Mouse (Mus musculus): ENCODE results near the gene Nusap1.
A peak's percentile ranks its signal among the peaks of the same experiment; 100 is the strongest.
"Not testable (repeated sequence)": the region's sequence is repeated elsewhere in the genome, so short reads cannot be mapped to it uniquely, and the experiment has no call there.

Gene Nusap1

GRCm38 (mm10) chr2:119618199-119618982, at the start of gene Nusap1, which contains the start of gene Oip5:
Gene Nusap1, plus strand, starts transcription at chr2:119618298.
Gene Oip5, minus strand, starts transcription at chr2:119618469.
- peak; percentile 97 for DNase-seq

DNA sequence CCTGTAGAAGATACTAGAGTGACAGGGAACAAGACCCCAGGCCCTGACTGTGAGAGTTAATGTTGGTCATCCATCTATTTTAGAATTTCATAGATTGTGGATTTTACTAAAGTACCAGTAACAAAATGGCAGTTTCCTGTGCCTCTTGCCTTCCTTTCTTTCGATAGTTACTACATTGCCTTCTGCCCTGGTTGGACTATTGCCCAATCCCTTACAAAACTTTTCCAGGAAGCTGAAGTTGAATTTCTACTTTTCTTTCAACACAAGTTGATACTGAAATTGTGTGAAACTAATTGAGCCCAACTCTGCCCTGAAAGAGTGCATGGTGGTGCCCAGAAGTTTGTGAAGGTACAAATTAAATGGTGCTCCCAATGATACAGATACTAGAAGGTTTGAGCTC, 45.6 kb upstream of the Nusap1 start:
- DNase-seq, result no peak

- no peak for DNase-seq
Measured at GRCm38 (mm10) chr2:119581571-119581970, 36.5 kb upstream of the Nusap1 start.

DNA sequence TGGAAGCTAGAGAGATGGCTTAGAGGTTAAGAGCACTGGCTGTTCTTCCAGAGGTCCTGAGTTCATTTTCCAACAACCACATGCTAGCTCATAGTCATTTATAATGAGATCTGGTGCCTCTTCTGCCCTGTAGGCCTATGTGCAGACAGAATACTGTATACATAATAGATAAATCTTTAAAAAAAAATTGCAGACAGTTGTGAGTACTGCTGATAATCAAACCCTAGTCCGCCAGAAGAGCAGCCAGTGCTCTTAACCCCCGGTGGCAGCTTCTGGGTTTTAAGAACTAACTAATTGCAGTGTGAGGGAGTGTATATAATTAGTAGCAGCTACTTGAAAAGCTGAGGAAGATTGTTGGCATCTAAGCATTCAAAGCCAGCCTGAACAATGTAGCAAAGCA, 34.7 kb upstream of the Nusap1 start:
- DNase-seq, result no peak

DNA sequence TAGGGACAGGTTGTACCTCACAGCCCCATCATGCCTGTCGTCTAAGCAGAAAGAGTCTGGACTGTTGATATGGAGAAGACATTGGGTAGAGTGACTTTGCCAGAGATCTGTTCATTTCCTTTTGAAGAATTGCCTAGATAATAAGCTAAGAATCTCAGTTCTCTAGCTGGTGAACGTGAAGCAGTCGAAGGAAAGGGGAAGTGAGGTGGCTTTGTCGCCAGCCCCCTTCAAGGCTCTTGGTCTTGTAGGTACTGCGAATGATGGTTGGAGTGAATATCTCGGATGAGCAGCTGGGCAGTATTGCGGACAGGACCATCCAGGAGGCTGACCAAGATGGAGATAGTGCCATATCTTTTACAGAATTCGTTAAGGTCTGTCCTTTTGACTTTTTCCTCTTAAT, 33.8 kb upstream of the Nusap1 start:
- DNase-seq, result no peak

- DNase-seq, result no peak
Measured at GRCm38 (mm10) chr2:119587383-119587782, 30.7 kb upstream of the Nusap1 start.

- no peak for DNase-seq
Measured at GRCm38 (mm10) chr2:119591247-119591646, 26.9 kb upstream of the Nusap1 start.

DNA sequence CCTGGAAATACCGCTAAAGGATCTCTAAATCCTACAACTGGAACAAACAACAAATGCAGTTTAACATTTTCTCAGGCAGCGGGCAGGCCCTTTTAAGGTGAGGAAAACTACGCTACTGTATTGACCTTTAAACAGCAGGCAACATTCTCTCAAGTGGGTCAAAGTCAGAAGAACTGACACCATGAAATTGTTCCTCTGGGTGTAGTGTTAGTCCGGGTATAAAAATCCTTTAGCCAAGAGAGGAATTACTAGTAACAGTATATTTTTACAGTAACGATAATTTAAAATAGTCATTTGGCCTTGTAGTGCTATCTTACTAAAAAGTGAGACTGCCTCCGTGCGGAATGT, 24.4 kb upstream of the Nusap1 start:
- no peak for DNase-seq

DNA sequence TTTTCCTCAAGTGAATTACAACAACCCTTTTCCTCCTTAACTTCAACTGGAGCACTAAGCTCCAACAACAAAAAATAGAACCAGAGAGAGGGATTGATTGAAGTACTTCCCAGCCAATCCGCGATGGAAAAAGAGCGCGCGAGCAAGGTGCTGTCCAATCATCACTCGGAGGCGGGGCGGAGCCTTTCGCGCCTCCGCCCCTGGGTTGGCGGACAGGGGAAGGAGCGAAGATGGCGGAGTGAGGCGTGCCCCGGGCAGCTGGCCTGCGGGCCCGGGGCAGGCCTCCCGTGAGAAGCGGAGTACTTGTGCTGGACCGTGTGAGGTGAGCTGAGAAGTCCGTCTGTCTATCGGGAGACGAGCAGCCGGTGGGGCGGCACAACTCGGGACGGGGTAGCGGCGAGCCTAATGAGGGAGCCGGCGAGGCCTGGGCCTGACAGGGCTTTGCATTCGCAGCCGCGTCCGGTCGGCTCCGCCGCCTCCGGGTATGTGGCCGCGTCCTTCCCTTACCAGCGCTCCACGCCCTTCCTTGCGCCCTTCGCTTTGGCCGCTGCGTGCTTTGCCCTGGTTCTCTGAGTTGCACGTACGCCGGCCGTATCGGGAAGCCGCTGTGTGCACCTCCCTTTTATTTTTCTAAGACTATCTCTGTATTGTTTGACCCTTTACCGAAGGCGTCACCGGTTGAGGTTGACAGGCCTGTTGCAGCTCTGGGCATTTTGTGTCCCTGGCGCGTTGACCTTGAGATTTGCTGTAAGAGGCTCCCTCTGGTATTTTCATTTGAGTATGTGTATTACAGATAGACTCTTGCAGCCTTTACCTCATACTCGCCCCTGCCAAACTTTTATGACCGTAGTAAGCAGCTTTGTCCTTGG, 23.8 kb upstream of the Nusap1 start:
- peak; percentile 96 for DNase-seq

GRCm38 (mm10) chr2:119595308-119595707, 22.8 kb upstream of the Nusap1 start:
- no peak for DNase-seq

DNA sequence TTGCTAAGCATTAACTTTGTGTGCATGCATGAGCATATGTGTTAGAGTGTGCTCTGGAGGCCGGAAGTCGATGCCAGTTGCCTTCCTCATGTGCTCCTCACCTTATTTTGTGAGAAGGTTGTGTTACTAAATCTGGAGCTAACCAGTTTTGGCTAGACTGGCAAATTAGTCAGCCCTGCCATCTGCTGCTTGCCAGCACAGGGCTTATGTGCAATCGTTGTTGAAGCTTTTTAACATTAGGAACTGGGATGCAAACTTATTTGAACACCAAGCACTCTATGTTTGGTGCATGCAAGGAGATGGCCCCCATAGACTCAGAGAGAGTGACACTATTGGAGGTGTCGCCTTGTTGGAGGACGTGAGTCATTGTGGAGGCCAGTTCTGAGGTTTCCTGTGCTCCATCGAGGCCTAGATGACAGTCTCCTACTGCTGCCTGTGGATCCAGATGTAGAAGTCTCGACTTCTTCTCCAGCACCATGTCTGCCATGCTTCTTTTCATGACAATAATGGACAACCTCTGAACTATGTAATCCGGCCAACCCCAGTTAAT, 21.2 kb upstream of the Nusap1 start:
- DNase-seq, result peak; percentile 73

DNA sequence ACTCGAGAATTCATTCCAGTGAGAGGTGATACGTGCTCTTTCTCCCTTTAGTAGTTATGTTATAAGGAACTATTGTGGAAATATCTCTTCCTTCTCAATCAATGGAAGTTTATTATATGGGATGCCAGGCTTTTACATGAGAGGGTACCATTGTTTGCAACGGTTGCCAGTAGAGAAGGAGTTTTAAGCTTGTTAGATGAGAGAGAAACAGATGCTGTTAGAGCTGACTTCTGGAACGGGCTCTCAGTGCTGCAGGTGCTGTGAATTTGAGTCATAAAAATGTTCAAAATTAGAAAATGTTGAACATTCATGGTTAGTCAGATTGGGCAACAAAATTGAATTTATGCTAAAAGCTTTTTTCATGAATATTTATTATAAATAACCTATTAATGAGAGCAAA, 17.1 kb upstream of the Nusap1 start:
- DNase-seq, result peak; percentile 69

- not testable (repeated sequence) for DNase-seq
Measured at GRCm38 (mm10) chr2:119601575-119601974, 16.5 kb upstream of the Nusap1 start.

DNA sequence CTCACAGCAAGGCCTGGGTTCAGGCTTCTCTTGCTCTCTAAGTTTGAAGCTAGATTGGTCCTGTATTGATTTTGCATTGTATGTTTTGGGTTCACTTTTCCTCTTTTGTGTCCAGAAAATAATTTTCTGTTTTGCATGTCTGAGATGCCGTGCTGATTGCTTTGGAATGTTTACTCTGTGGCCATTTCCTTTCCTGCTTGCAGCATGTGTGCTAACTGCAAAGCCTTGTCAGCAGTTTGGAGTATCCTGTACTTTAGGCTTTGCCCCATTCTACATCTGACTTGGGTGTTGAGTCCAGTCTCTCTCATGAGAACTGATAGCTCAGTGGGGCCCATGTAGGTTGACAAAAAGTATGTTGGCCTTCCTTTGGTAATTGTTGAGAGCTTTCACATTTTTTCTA, 15.6 kb upstream of the Nusap1 start:
- no peak for DNase-seq

GRCm38 (mm10) chr2:119603909-119604308, 14.2 kb upstream of the Nusap1 start:
- no peak for DNase-seq

- DNase-seq, result no peak
Measured at GRCm38 (mm10) chr2:119605361-119605973, 12.6 kb upstream of the Nusap1 start.

DNA sequence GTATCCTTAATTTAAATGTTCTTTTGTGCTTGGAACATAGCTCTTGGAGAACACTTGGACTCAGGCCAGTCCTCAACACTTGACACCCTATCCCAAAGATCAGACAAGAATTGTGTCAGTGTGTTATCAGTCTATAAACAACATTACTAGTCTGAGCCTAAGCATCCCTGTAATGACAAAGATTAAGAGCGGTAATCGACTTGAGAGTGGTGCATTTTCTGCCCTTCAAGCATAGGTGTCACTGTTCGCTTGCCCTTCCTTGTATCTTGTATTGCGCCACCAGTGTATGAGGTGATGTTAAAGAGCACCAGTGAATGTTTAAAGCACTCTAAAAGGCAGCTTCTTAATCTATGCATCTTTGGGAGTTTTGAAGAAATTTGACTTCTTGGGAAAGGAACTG, 11.1 kb upstream of the Nusap1 start:
- DNase-seq, result no peak

DNA sequence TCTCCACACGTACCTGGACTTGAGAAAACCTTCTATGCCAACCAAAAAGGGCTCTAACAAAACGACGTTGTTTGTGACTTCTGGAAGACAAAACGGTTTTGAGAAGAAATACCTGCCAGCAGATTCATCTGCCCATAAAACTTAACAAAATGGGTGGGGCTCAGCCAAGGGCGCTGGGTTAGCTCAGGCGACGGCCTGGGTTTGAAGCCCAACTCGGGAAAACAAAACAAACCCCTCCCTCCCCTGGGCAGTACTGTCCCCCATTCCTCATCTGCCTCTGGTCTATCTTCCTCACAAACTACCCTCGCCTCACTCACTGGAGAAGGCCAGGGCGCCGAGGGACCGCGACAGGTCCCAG, 278 bp upstream of the Nusap1 start:
- no peak for DNase-seq

- DNase-seq, result not testable (repeated sequence)
Measured at GRCm38 (mm10) chr2:119619002-119619401, 904 bp downstream of the Nusap1 start.

DNA sequence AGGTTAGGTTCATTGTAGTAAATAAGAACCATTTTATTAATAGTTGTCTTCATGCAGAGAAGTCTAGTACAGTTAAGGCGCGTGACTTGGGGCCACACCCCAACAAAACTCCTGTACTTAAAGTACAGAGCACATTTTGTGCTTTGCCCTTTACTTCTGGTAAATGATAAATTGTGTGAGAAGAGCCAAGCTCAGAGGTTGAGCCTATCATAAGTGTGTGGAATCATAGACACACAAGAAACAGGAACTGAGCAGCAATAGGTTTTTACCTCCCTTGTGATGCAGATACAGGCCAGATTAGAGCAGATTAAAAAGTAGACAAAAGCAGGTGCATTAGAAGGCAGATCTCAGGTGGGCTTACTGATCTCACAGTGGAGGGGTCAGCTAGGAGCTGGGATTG, 3.2 kb downstream of the Nusap1 start:
- no peak for DNase-seq

DNA sequence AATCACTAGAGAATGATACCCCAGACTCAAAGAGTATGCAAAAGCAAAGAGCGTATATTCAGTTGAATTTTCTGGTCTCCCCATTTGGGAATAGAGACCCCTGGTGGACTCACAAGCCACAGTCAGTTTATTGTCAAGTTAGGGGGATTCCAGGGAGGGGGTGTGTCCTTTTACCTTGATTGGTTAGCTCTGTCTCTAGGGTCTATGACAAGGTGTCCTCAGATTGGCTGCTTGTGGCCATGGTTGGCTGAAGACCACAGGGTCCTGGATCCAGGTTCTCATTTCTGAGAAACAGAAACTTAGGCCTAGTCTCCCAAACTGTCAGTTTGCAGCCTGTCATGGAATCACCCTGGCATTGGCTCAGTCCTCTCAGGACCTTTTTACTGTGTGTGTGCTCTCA, 18.7 kb downstream of the Nusap1 start:
- no peak for DNase-seq

DNA sequence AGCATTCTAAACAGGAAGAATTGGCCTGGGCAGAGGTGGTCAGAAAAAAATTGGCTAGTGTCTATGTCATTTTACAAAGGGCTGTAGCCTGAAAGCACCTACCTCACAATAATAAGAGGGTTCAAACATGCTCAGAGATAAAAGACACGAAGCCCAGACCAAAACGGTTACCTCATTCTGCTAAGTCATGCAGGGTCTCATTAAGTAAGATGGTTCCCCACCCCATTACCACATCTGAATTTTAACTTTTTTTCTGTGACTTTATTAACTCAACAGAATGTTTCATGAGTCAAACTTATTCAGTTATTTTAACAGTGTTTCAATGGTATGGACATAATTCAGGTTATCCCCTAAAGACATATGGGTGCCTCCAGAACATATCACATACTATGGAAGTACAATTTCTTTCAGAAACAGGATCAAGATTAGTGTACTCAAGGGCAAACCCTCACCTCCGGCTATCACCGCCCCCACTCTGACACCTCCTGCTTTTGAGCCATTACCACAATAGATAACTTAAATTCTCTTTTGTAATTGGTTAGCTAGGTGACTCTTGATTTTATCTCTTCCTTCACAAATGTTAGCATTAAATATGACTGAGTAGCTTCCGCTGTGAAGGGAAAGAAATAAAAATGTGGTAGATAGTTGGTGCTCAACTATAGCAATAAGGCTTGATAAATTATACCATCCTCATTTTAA, 23.3 kb downstream of the Nusap1 start:
- no peak for DNase-seq

DNA sequence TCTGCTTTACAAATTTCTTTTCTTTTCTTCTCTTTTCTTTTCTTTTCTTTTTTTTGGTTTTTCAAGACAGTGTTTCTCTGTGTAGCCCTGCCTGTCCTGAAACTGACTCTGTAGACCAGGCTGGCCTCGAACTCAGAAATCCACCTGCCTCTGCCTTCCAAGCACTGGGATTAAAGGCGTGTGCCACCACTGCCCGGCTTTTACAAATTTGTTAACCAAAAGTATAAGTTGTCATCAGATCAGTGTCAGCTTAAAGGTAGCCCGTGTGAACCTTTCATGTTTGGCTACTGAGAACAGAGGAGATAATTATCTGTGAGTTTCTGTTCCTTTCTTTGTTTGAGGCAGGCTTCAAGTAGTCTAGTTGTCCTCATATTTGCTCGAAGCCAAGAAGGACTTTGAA, 26.2 kb downstream of the Nusap1 start:
- no peak for DNase-seq

All from layer of hippocampus, adult 9-11 months (tissue).